Mouse (Mus musculus): Measurements from ENCODE around the gene Xlr5b. TPM values are rescaled to one million over a fixed set of nuclear protein-coding genes. Genes with fewer than 3 reads are reported as not detected.
"Not testable (repeated sequence)": the region's sequence is repeated elsewhere in the genome, so short reads cannot be mapped to it uniquely, and the experiment has no call there.

The Xlr5b gene
- polyA plus RNA-seq (2012; rRNA removed), result not detected in 2 replicates
- not detected in 2 replicates for polyA plus RNA-seq (2014; fragmentation: Nextera tagmentation; extraction: Ambion mirVana)

DNA sequence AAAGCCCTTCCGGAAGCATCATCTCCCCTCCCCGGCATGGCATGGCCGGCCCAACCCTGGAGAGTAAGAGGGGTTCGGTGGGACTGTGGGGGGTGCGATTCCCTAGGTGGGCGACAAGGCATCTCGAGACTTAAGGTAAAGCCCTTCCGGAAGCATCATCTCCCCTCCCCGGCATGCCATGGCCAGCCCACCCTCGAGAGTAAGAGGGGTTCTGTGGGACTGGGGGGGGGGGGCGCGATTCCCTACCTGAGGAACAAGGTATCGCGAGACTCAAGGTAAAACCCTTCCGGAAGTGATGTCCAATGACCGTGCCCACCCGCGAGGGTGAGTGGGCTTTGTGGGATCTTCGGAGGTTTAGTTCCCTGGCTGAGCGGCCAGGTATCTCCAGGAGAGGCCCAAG lies at the start of gene Xlr5b:
TSS of gene Xlr5b (plus strand) at position 301 of the 400 bp plus-strand sequence.
- not testable (repeated sequence) for H3K9ac ChIP-seq (ENCODE audit: low read depth, low read length, severe bottlenecking); ATAC-seq (ENCODE audit: low FRiP score, low read depth); H3K4me3 ChIP-seq (replicated peaks; ENCODE audit: low read length); H3K36me3 ChIP-seq (ENCODE audit: control insufficient read depth, insufficient read depth, low read length); H3K4me1 ChIP-seq (ENCODE audit: control insufficient read depth, insufficient read depth, low read length); H3K4me2 ChIP-seq (replicated peaks; ENCODE audit: low read depth, low read length, severe bottlenecking); H3K27me3 ChIP-seq (ENCODE audit: control insufficient read depth, insufficient read depth, low read length); H3K9me3 ChIP-seq (ENCODE audit: control insufficient read depth, low read length); H3K27ac ChIP-seq (replicated peaks; ENCODE audit: low read depth, low read length); DNase-seq (ENCODE audit: low spot score)
- no CpG with 5 or more reads among the region's 20 CpGs for WGBS

DNA sequence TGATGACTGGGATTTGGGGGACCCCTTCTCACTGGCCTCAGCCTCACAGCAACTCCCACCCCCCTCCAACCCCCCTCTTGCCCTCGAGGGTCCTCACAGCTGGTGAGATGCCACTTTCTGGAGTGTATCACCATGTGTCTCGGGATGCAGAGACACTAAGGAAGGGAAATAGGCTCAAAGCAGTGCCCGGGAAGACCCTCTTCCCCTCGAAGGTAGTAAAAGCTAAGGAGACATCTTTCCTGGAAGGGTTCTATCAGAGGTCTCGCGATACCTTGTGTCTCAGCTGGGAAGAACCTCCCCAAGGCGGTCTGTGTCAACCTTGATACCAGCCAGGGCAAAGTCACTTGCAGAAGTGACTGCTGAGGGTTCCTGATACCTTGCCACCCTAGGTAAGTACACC lies 31.8 kb upstream of the Xlr5b start, which contains the start of gene Gm14685:
TSS of gene Gm14685 (plus strand) at position 301 of the 400 bp plus-strand sequence.
- not testable (repeated sequence) for H3K27ac ChIP-seq (replicated peaks; ENCODE audit: low read depth, low read length); DNase-seq (ENCODE audit: low spot score); H3K27me3 ChIP-seq (ENCODE audit: control insufficient read depth, insufficient read depth, low read length); H3K4me2 ChIP-seq (replicated peaks; ENCODE audit: low read depth, low read length, severe bottlenecking); ATAC-seq (ENCODE audit: low FRiP score, low read depth); H3K4me1 ChIP-seq (ENCODE audit: control insufficient read depth, insufficient read depth, low read length); H3K9ac ChIP-seq (ENCODE audit: low read depth, low read length, severe bottlenecking); H3K36me3 ChIP-seq (ENCODE audit: control insufficient read depth, insufficient read depth, low read length); H3K4me3 ChIP-seq (replicated peaks; ENCODE audit: low read length); H3K9me3 ChIP-seq (ENCODE audit: control insufficient read depth, low read length)
- no CpG with 5 or more reads among the region's 7 CpGs for WGBS

DNA sequence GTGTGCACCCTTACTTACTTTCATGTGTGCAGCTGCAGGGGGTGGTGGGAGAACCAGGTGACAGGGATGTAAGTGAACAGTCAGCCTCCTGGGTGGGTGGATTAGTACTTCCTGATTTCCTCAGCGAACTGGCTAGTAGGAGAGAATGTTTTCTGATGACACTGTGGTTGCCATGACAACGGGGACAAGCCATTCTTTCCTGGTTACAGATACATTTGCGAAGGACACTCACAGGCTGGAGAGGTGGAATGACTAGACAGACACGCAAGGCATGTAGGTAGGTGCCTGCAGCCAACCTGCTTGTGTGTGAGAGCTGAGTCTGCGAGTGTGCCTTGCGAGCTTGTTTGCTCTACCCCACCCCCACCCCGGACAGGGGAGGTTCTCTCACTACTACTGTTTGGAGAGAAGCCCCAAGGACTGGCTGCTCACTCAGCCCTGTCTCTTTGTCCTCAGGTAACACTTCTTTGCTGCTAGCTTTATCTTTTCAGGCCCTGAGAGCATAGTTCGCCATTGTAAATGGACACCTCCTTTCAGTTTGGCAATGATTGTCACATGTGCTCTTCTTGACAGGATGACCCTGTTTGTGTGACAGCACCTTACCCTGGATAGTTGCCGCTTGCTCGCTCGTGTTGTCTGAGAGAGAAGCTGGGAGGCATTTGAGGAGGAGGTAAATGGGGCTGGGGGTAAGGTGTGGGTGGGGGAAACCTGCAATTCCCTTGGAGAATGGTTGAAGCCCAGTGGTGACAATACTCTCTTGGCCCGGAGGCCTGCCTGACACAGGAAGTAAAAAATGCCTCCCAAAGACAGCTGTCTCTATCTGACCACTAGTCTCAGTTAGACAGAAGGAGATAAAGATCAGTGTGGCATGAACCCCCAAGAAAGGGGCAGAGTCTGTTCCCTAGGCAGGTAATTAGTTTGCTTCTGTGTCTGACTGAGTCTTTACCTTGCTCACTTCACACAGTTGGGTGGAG lies 25.5 kb upstream of the Xlr5b start:
- WGBS, result no CpG with 5 or more reads among the region's 12 CpGs
- not testable (repeated sequence) for H3K9me3 ChIP-seq (ENCODE audit: control insufficient read depth, low read length); DNase-seq (ENCODE audit: low spot score); H3K4me2 ChIP-seq (replicated peaks; ENCODE audit: low read depth, low read length, severe bottlenecking); H3K27me3 ChIP-seq (ENCODE audit: control insufficient read depth, insufficient read depth, low read length); H3K9ac ChIP-seq (ENCODE audit: low read depth, low read length, severe bottlenecking); H3K27ac ChIP-seq (replicated peaks; ENCODE audit: low read depth, low read length); H3K36me3 ChIP-seq (ENCODE audit: control insufficient read depth, insufficient read depth, low read length); H3K4me1 ChIP-seq (ENCODE audit: control insufficient read depth, insufficient read depth, low read length); ATAC-seq (ENCODE audit: low FRiP score, low read depth); H3K4me3 ChIP-seq (replicated peaks; ENCODE audit: low read length)

DNA sequence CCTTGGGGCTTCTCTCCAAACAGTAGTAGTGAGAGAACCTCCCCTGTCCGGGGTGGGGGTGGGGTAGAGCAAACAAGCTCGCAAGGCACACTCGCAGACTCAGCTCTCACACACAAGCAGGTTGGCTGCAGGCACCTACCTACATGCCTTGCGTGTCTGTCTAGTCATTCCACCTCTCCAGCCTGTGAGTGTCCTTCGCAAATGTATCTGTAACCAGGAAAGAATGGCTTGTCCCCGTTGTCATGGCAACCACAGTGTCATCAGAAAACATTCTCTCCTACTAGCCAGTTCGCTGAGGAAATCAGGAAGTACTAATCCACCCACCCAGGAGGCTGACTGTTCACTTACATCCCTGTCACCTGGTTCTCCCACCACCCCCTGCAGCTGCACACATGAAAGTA lies 5.4 kb upstream of the Xlr5b start:
- DNase-seq (ENCODE audit: low spot score); H3K4me1 ChIP-seq (ENCODE audit: control insufficient read depth, insufficient read depth, low read length); H3K4me3 ChIP-seq (replicated peaks; ENCODE audit: low read length); H3K27me3 ChIP-seq (ENCODE audit: control insufficient read depth, insufficient read depth, low read length); ATAC-seq (ENCODE audit: low FRiP score, low read depth); H3K9ac ChIP-seq (ENCODE audit: low read depth, low read length, severe bottlenecking); H3K9me3 ChIP-seq (ENCODE audit: control insufficient read depth, low read length); H3K36me3 ChIP-seq (ENCODE audit: control insufficient read depth, insufficient read depth, low read length); H3K4me2 ChIP-seq (replicated peaks; ENCODE audit: low read depth, low read length, severe bottlenecking); H3K27ac ChIP-seq (replicated peaks; ENCODE audit: low read depth, low read length): not testable (repeated sequence)
- no CpG with 5 or more reads among the region's 7 CpGs for WGBS

DNA sequence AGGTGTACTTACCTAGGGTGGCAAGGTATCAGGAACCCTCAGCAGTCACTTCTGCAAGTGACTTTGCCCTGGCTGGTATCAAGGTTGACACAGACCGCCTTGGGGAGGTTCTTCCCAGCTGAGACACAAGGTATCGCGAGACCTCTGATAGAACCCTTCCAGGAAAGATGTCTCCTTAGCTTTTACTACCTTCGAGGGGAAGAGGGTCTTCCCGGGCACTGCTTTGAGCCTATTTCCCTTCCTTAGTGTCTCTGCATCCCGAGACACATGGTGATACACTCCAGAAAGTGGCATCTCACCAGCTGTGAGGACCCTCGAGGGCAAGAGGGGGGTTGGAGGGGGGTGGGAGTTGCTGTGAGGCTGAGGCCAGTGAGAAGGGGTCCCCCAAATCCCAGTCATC lies 754 bp downstream of the Xlr5b start, which contains the start of gene DXBay18:
TSS of gene DXBay18 (minus strand) at position 101 of the 400 bp plus-strand sequence.
- not testable (repeated sequence) for H3K9me3 ChIP-seq (ENCODE audit: control insufficient read depth, low read length); H3K27me3 ChIP-seq (ENCODE audit: control insufficient read depth, insufficient read depth, low read length); ATAC-seq (ENCODE audit: low FRiP score, low read depth); H3K27ac ChIP-seq (replicated peaks; ENCODE audit: low read depth, low read length); H3K4me3 ChIP-seq (replicated peaks; ENCODE audit: low read length); H3K9ac ChIP-seq (ENCODE audit: low read depth, low read length, severe bottlenecking); DNase-seq (ENCODE audit: low spot score); H3K36me3 ChIP-seq (ENCODE audit: control insufficient read depth, insufficient read depth, low read length); H3K4me1 ChIP-seq (ENCODE audit: control insufficient read depth, insufficient read depth, low read length); H3K4me2 ChIP-seq (replicated peaks; ENCODE audit: low read depth, low read length, severe bottlenecking)
- WGBS, result no CpG with 5 or more reads among the region's 7 CpGs

DNA sequence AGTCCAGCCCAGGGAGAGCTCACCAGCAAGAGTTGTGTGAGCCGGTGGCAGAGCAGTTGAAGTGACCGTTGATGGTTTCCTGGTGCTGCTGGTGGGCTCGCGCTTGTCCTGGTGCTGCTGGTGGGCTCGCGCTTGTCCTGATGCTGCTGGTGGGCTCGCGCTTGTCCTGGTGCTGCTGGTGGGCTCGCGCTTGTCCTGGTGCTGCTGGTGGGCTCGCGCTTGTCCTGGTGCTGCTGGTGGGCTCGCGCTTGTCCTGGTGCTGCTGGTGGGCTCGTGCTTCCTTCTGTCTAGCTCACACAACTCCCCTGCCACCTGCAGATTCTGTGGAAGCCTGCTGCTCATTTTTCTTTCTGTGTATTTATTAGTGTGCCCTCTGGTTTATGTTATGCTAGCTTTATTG lies 28.3 kb downstream of the Xlr5b start, which contains the start of gene Spin2d:
TSS of gene Spin2d (minus strand) at position 101 of the 400 bp plus-strand sequence.
- H3K4me3 ChIP-seq (replicated peaks; ENCODE audit: low read length); H3K27me3 ChIP-seq (ENCODE audit: control insufficient read depth, insufficient read depth, low read length); H3K9ac ChIP-seq (ENCODE audit: low read depth, low read length, severe bottlenecking); H3K4me2 ChIP-seq (replicated peaks; ENCODE audit: low read depth, low read length, severe bottlenecking); H3K36me3 ChIP-seq (ENCODE audit: control insufficient read depth, insufficient read depth, low read length); H3K4me1 ChIP-seq (ENCODE audit: control insufficient read depth, insufficient read depth, low read length); H3K9me3 ChIP-seq (ENCODE audit: control insufficient read depth, low read length); H3K27ac ChIP-seq (replicated peaks; ENCODE audit: low read depth, low read length); ATAC-seq (ENCODE audit: low FRiP score, low read depth); DNase-seq (ENCODE audit: low spot score): not testable (repeated sequence)
- 80% methylated on average over 2 of the region's 15 CpGs for WGBS

DNA sequence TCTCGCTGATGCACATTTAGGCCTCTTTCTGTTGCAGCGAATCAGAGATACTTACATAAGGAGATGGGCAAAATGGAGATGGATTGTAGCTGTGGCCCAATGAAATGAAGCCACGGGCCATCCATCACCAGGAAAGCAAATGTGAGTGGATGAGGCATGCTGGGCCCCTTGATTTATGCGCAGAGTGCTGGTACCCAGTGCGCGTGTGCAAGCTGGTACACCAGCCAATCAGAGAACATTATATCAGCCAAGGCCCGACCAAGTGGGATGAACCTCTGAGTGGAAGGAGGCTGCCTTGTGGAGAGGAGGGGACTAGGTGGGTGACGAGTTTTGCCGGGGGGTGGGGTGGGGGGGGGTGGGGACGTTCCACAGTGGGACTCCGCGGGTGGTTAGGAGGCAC lies 43.3 kb downstream of the Xlr5b start, which contains the start of gene Xlr3b:
TSS of gene Xlr3b (plus strand) at position 274 of the 400 bp plus-strand sequence.
- ATAC-seq (ENCODE audit: low FRiP score, low read depth); H3K4me1 ChIP-seq (ENCODE audit: control insufficient read depth, insufficient read depth, low read length); H3K4me3 ChIP-seq (replicated peaks; ENCODE audit: low read length); H3K27ac ChIP-seq (replicated peaks; ENCODE audit: low read depth, low read length); H3K9me3 ChIP-seq (ENCODE audit: control insufficient read depth, low read length); H3K4me2 ChIP-seq (replicated peaks; ENCODE audit: low read depth, low read length, severe bottlenecking); H3K27me3 ChIP-seq (ENCODE audit: control insufficient read depth, insufficient read depth, low read length); H3K9ac ChIP-seq (ENCODE audit: low read depth, low read length, severe bottlenecking); DNase-seq (ENCODE audit: low spot score); H3K36me3 ChIP-seq (ENCODE audit: control insufficient read depth, insufficient read depth, low read length): not testable (repeated sequence)
- 85% methylated on average over 8 of the region's 12 CpGs for WGBS

Data from limb, embryonic 14.5 days (tissue).